15 mouse cellular contexts compared by ENCODE assay signal in the genomic region with DNA sequence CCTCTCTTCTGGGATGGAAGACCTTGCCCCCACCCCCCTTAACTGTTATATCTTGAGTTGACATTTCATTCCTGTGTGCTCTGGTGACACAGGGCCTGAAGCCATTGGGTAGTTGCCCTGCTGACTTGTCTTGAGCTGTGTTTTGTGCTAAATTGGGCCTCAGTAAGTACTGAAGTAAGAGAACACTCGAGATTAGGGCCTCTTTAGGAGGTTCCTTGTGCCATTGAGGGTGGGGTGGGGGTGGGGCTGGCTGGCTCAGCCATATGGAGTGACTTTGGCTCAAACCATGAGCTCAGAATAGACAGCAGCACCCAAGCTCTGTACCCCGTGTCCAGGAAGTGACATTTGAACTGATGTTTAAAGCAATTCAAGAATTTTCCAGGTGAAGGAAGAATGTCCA.
DNase-seq lines count a peak whose midpoint lies in the region; ATAC-seq lines count a peak whose summit lies in the region.
"Had no signal": no experiment of that assay in that cellular context is flagged by ENCODE, and none has a peak within 500 bp of the region (broad histone marks: within the 10 kb centered on the region; RNA-seq: fewer than 3 reads in every experiment).

No protein-coding gene starts in this region.

- H3K4me1 ChIP-seq in heart, embryonic 13.5 days = peaks cover 71% of the 10 kb centered on the region
- peaks cover 81% of the 10 kb centered on the region for H3K4me1 ChIP-seq in kidney, embryonic 15.5 days
- H3K4me1 ChIP-seq in embryonic facial prominence, embryonic 15.5 days = peaks cover 74% of the 10 kb centered on the region
- H3K4me1 ChIP-seq in liver, embryonic 12.5 days = peaks cover 9% of the 10 kb centered on the region

- no peak for ATAC-seq in heart, embryonic 13.5 days (ENCODE audit: extremely low read depth, insufficient number of reproducible peaks, low FRiP score, low TSS enrichment)
- no peak for ATAC-seq in kidney, embryonic 15.5 days (replicated peaks; ENCODE audit: low FRiP score)
- no peak for ATAC-seq in embryonic facial prominence, embryonic 15.5 days (ENCODE audit: insufficient number of reproducible peaks, low FRiP score, low TSS enrichment, low read depth)
- no peak for ATAC-seq in liver, embryonic 12.5 days

- H3K4me3 ChIP-seq in heart, embryonic 13.5 days = no peak overlapping the region
- H3K4me3 ChIP-seq in kidney, embryonic 15.5 days (replicated peaks) = no peak overlapping the region
- no peak overlapping the region for H3K4me3 ChIP-seq in embryonic facial prominence, embryonic 15.5 days (replicated peaks)
- H3K4me3 ChIP-seq in liver, embryonic 12.5 days = no peak overlapping the region
- H3K4me3 ChIP-seq: embryonic facial prominence, embryonic 13.5 days; midbrain, embryonic 12.5 days had no signal

- peak overlapping the region; percentile 80 for H3K27ac ChIP-seq in heart, embryonic 13.5 days (replicated peaks)
- peak overlapping the region; percentile 71 for H3K27ac ChIP-seq in kidney, embryonic 15.5 days
- 0 out of 2 replicates have a peak overlapping the region, but pooled peaks have one; percentile 11 for H3K27ac ChIP-seq in embryonic facial prominence, embryonic 15.5 days (replicated peaks)
- H3K27ac ChIP-seq in liver, embryonic 12.5 days = no peak overlapping the region
- H3K27ac ChIP-seq: embryonic facial prominence, embryonic 13.5 days; midbrain, embryonic 12.5 days had no signal

- H3K27me3 ChIP-seq in heart, embryonic 13.5 days (replicated peaks) = no peaks in the 10 kb centered on the region
- no peaks in the 10 kb centered on the region for H3K27me3 ChIP-seq in kidney, embryonic 15.5 days
- H3K27me3 ChIP-seq in embryonic facial prominence, embryonic 15.5 days = no peaks in the 10 kb centered on the region
- no peaks in the 10 kb centered on the region for H3K27me3 ChIP-seq in liver, embryonic 12.5 days (replicated peaks)
- H3K27me3 ChIP-seq: embryonic facial prominence, embryonic 13.5 days; midbrain, embryonic 12.5 days had no signal

- no peak overlapping the region for H3K9ac ChIP-seq in heart, embryonic 13.5 days
- no peak overlapping the region for H3K9ac ChIP-seq in kidney, embryonic 15.5 days
- H3K9ac ChIP-seq in embryonic facial prominence, embryonic 15.5 days = no peak overlapping the region
- H3K9ac ChIP-seq in liver, embryonic 12.5 days = no peak overlapping the region
- H3K9ac ChIP-seq: embryonic facial prominence, embryonic 13.5 days; midbrain, embryonic 12.5 days had no signal

- H3K9me3 ChIP-seq in heart, embryonic 13.5 days = no peaks in the 10 kb centered on the region
- no peaks in the 10 kb centered on the region for H3K9me3 ChIP-seq in kidney, embryonic 15.5 days (replicated peaks)
- H3K9me3 ChIP-seq in embryonic facial prominence, embryonic 15.5 days (replicated peaks) = no peaks in the 10 kb centered on the region
- no peaks in the 10 kb centered on the region for H3K9me3 ChIP-seq in liver, embryonic 12.5 days (replicated peaks)
- H3K9me3 ChIP-seq: embryonic facial prominence, embryonic 13.5 days; midbrain, embryonic 12.5 days had no signal

- H3K36me3 ChIP-seq in heart, embryonic 13.5 days = peaks cover 13% of the 10 kb centered on the region
- peaks cover 10% of the 10 kb centered on the region for H3K36me3 ChIP-seq in kidney, embryonic 15.5 days
- H3K36me3 ChIP-seq in embryonic facial prominence, embryonic 15.5 days = peaks cover 5% of the 10 kb centered on the region; the same call in 1 of the 2 replicates
- peaks cover 2% of the 10 kb centered on the region; the same call in 1 of the 2 replicates for H3K36me3 ChIP-seq in liver, embryonic 12.5 days

- peak overlapping the region; percentile 16; the same call in 1 of the 2 replicates for H3K4me2 ChIP-seq in heart, embryonic 13.5 days
- H3K4me2 ChIP-seq in kidney, embryonic 15.5 days = no peak overlapping the region
- H3K4me2 ChIP-seq in embryonic facial prominence, embryonic 15.5 days (replicated peaks) = no peak overlapping the region
- H3K4me2 ChIP-seq in liver, embryonic 12.5 days = no peak overlapping the region
- H3K4me2 ChIP-seq: embryonic facial prominence, embryonic 13.5 days; liver, embryonic 11.5 days; midbrain, embryonic 12.5 days had no signal

- 13% methylated on average over 2 of the region's 2 CpGs for WGBS in heart, embryonic 13.5 days
- 21% methylated on average over 2 of the region's 2 CpGs for WGBS in kidney, embryonic 15.5 days
- WGBS in embryonic facial prominence, embryonic 15.5 days = 9% methylated on average over 2 of the region's 2 CpGs
- WGBS in liver, embryonic 12.5 days (ENCODE audit: insufficient replicate concordance) = 23% methylated on average over 2 of the region's 2 CpGs

- no peak for DNase-seq in heart, postnatal 25 days (ENCODE audit: low spot score)
- DNase-seq in kidney, adult 8-10 months = no peak
- DNase-seq in brain, adult 2 months (ENCODE audit: low read depth, low spot score) = peak; percentile 32
- DNase-seq in gastrocnemius, adult 8-10 months (ENCODE audit: low spot score in 2 of 2) = no peak
- DNase-seq: adrenal gland, postnatal 36 days; cerebellum, adult 8-10 months; gastrocnemius, postnatal 36 days; thymus, postnatal 25 days had no signal

- intact Hi-C loops in heart, postnatal 25 days (cut with DNase I) = no loop called here
